Mouse (Mus musculus) embryo, embryonic 11.5 days (tissue): ENCODE data around the gene Snf8.

Experiments
- DNase-seq: peaks from one replicate; pipeline ENCODE4 v3.0.0-alpha.2; 2012; ENCODE audit warnings: low read depth, low spot score

The Snf8 gene

DNA sequence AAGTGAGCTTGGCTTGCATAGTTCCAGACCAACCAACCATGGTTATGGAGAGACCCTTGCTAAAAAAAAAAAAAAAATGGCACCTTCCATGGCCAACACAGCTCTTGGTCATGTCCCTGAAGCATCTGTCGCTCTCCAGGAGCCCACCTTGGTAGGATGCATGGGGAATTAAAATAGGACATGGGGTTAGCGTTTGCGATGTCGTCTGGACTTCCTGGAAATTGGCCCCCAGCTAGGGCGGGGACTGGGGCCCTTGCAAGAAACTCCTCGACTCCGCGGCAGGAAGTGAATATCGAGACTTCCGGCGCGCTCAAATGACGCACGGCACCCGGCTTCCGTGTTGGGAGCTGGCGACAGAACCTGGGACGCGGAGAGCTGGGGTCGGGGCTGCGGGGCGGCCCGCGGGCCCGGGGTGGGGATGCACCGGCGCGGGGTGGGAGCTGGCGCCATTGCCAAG is at the start of gene Snf8:
Gene Snf8, plus strand, starts transcription at position 290 of the 457 bp plus-strand sequence.
- DNase-seq = peak; percentile 85

DNA sequence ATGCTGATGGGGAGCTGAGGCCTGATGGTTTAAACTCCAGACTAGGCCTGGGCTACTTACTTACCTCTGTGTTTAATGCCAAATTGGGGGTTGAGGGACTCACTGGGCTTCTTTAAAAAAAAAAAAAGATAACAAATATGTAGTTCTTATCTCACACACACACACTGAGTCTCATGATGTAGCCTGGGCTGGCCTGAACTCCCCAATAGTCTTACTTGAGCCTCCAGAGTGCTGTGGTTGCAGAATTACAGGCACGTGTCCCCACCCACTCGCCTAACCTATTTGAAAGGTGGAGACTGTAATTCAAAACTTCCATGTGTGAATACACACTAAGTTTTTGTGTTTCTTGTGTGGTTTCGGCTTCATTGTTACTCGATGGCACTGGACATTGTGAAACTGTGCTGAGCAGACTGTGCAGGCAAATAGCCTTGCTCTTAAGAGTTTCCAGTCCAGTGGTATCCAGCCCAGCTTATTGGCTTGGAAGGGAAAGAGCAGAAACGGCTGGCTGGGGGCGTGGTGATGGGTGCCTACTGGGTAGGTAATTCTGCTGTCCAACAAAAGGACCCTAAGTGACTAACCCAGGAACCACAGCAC is 46.7 kb upstream of the Snf8 start:
- no peak for DNase-seq

DNA sequence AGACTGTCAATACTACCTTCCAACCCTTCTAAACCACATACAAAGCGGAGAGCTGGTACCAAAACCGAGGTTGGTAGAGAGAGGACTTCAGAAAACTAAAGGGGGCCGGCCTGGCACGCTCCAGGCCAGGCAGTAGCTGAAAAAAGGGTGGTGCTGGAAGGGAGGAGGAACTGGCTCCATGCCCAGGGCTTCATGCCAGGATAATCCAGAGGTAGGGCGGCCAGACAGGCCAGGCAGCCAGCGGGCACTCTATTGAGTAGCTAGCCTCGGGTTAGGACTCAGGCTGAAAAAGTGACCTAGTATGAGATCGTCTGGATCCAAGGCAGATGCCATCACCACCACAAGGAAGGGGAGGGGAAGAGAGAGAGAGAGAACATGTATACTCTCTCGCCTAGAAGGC is 46.2 kb upstream of the Snf8 start:
- DNase-seq = no peak

DNA sequence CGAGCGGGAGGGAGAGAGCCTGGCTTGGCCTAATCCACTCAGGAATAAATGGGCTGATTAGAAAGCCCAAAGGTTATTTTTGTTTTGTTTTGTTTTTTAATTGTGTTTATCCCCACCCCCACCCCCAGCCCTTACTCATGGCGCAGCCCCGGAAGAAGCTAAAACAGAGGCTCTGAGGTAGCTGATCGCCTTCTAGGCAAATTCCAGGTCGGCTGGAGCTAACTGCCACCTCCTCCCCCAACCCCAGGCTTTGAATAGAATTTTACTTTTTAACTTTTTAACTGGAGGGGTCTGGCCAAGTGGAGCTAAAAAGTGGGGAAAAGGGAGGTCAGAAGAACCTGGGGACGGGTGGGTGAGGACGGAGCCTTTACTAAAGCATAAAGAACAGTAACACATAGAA is 44.8 kb upstream of the Snf8 start:
- no peak for DNase-seq

DNA sequence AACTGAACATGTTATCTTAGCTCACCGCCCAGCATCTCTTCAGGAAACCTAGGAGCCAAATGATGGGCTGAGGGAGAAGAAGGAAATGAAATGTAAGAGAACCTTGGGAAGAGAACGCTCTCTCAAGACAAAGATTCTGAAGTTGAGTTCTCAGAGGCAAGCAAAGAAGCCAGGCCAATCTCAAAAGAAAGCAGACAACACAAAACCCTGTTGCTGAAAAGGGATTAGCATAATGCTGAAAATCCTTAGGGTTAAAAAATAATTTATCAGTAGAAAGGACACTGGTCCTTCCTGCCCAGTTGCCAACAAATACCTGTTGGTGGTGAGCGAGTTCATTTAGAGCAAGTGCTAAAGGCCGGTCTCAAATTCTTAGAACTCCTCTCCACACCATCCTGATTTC is 44.3 kb upstream of the Snf8 start:
- no peak for DNase-seq

DNA sequence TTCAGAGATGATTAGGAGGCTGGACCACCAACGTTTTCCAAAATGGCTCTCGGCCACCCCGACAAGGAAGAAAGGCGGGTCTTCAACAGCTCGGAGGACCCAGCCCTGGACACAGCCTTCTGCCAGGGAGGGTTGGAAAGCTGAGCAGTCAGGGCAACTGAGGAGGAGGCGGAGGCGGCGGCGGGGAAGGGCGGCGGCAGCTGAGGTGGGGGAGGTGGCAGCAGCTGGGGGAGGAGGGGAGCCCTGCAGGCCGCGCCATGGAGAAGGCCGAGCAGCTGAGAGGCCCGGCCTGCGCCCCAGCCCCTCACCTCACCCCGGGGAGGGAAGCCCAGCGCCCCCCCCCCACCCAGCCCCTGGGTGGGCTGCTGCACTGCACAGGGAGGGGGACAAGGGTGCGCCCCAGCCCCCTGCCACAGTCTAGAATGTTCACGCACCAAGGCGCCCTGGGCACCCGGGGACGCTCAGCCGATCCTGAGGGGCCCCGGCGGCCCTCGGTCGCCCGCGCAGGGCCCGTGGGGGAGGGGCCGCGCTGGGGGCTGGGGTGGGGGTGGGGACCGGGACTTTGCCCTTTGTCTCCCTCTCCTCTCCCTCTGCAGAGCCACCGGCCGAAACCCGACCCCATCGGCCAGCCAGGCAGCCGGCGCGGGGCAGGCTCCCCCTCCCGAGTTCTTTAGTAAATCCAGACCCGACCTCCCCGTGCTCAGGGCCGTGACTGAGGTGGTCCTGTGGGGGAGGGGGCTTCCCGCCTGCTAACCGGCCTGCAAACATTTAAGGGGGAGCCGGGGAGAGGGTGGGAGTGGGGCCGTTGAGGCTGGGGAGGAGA is 43.6 kb upstream of the Snf8 start:
- DNase-seq = peak; percentile 72

DNA sequence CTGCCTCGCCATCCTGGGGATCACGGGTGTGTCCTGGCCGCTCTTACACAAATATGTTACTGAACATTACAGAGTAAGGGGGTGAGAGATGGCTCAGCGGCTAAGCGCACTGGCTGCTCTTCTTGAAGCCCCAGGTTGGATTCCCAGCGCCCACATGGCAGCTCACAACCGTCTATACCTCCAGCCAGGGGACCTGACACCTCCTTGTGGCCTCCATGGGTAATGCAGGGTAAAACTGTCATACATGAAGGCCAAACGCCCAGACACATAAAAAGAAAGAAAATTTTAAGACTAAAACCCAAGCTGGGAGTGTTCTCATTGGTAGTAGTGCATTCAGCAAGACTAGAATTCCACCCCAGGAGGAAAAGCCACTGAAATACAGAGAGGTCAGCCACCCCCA is 40.5 kb upstream of the Snf8 start:
- DNase-seq = no peak

DNA sequence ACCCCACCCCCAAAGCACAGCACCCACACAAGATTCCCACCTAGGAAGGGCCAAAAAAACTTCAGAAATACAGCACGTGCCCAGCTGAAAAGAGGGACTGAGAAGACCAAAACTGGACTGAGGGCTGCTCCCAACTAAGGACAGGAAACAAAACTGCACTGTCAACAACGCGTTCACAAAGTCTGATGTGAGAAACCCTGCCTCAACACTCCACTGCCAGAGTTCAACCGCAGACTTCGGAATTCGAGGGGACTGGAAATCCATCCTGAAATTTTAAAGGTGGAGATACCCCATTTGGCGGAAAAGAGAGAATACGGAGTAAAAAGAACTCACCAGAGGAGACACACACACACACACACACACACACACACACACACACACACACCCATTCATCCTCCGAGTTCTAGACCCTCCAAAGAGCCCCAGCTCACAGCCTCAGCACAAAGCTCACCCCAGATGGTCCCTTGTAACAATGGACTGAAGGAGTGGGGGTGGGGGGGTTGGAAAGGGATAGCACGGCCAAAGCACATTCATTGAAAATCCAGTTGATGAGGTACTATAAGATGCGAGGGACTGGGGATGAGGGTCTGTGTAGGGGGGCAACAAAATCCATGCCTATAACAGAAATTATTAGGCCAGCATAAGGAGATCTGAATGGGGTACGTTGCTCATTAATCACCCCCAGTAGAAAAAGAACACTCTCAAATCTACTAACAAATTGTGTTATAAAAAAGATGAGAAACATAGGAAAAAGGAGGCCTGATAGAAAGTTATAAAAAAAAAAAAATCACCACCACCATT is 31.4 kb upstream of the Snf8 start:
- no peak for DNase-seq

DNA sequence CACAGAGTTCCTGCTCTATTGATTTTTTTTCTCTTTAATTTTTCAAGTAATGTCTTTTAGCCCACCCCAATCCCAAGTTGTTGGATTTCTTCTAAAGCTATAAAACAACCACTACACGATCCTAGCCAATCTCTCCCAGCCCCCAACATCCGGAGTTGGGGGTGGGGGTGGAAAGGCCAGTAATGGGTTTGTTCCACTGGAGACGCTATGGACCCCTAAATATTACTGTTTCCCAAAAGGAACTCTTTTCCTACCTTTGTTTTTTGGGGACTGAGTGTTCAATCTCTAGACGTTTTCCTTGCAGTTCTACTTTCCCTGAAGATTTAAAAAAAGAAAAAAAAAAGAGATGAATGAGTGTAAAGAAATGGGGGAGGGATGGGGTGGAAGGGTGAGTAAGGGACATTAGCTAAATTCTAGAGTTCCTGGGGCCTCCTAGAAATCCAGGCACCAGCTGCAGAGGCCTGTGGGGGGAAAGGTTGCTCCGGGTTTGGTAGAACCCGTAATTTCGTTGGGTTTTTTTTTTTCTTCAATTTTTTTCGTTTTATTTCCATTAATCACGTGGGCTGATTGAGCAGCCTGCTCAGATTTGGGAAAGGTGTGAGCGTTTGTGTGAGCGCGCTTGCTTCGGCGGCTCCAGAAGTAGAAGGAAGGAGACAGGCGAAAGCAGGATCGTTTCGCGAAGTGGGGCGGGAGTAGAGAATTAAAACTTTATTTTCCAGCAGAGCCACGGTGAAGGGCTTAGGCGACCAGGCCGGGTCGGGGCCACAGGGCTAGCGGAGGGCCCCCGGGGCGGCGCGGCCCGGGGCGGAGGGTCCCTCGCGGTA is 30.5 kb upstream of the Snf8 start:
- DNase-seq = no peak

DNA sequence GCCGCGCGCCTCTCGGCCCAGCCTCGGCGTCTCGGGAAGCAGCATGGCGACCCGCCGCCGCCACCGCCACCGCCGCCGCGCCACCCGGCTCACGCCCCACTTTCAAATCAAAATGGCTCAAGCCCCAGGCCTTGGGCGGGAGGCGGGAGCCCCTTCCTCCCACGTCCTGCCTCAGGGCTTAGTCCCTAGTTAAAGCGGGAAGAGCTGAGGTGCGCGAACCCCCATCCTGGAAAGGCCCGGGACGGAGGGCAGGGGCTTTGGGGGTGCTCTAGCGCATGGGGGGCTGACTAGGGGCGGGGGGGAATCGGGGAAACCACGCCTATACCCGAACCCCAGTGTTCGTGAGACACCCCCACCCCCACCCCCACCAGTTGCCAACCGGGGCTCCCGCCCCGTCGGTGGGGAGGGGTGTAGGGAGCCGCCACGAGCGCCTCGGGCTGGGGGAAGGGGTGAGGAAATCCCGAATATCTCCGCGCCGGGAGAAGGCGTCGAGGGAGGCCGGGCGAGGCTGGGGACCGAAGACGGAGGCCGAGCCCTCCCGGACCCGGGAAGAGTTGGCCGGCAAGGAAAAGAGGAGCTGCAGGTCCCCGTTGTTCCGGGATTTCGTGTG is 29.8 kb upstream of the Snf8 start:
- DNase-seq = no peak

DNA sequence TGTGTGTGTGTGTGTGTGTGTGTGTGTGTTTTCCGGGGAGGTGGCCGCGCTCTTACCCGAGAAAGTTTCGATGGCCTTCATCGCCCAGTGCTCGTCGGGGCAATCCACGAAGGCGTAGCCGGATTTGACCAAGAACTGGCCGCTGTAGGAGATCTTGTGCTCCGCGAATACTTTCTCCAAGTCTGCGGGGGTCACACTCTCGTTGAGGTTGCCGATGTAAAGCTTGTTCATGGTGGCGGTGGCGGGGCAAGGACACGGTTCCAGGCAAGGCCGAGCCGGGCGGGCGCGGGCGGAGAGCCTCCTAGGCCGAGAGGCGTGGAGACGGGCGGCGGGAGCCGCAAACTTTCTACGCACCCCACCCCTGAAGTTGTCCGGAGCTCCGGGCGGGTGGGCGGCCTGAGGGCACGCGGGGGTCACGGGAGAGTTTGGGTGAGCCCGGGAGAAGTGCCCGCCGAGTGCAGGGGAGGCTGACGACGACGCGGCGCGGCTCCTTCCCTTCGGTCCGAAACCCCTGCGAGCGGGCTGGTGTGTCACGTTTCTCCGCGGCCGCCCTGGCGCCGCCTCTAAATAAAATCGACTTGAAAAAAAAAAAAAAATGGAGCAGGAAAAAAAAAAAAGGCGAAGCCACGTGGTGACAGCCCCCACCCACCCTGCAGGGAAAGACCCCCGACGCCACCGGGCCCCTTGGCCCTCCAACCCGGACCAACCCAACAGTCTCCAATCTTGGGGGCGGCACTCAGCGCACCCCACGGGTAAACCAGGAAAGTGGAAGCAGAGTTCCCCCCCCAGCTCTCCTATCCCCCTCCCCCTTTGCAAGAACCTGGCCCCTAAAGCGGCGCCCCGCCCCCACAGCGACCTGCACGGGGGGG is 29.0 kb upstream of the Snf8 start, which contains the start of gene Igf2bp1:
Gene Igf2bp1, minus strand, starts transcription at position 538 of the 869 bp plus-strand sequence.
- DNase-seq = peak; percentile 69

DNA sequence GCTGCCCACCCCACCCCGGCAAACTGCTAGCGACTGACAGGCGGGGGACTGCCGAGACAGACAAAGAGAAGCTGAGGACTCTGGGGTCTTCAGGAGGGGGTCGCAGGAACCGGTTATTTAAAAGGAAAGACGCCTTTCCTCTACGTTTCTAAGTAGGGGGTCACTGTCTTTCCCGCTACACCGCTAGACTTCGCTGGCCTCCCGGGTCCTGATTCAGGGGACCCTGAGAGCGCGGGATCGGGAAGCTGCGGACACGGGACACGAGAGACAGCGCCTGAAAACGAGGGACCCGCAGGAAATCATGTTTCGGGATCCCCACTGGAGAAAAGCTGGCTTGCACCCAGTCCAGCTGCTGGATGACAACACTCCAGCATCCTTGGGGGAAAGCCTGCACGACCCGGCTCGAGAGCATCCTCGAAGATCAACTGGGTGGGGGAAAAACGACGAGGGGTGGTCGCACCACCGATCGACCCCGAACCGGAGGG is 28.3 kb upstream of the Snf8 start:
- no peak for DNase-seq

DNA sequence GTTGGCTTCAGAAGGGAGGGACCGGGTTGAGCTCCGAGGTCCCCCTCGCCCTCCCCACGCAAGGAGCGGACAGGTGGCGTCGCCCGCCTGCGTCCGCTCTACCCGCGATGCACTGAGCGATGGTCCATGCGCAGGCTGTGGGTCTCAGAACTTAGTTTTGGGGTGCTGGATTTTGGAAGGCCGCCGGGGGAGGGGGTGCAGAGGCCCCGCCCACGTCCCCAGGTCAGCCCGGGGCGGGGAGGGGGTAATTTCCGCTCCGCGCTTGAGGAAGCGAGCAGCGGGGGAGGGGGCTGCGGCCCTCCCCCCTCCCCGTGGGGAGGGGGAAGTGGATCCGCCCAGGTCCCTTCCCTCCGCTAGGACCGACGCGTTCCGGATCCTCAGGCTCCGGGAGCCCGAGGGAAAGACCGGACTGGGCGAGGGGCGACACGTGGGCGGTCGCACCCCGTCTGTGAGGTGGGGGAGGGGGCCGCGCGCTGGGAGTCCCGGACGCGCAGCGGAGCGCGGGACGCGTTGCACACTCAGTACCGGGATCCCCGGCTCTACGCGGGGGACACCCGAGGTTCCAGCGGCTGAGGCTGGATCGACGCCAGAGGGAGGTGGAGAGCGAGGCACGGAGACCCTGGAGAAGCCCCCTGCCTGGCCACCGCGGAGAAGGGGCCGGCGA is 27.7 kb upstream of the Snf8 start:
- peak; percentile 88 for DNase-seq

DNA sequence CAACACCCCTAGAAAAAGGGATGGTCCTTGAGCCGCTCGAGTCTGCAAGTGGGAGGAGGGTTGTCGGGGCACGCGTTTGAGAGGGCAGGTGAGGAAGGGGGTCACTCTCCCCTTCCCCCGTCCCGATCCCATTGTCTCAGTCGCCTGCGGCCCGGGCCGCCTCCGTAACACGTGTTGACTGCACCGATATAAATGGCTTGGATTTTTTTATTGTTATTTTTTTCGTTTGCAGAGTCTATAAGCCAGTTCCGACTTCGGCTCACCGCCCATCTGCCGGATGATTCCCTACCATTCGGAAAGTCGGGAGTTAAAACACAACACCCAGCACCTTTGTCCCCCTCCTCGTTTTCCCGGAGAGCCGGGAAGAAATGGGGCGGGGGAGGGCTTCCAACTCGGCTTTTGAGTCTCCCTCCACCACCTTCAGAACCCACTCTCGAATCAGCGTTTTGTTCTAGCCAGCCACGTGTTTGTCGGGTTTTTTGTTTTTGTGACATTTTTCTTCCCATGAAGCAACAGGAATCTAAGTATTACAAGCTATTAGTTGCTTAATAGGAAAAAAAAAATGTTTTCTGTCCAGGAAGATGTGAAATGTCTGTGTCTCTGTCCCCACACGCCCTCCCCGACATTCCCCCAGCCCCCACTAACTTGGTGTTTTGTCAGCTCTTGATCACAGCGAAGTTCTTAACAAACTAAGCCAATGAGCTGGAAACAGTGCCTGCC is 27.0 kb upstream of the Snf8 start:
- no peak for DNase-seq

DNA sequence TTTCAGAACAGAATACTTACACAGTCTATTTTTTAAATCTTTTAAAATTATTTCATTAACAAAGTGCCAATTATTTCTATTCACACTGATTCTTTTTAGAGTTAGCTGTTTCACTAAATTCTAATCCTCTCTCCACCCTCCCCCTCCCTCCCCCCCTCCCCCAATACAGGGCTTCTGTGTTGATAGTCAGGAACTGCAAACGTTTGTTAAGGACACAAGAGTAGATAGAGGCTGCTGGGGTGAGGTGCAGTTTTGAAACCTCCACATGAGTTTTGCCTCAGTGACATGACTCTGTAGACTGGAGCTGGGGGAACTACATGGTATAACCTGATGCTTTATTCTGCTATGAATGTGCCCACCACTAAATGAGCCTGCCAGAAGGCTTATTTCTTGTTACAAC is 25.9 kb upstream of the Snf8 start:
- DNase-seq = no peak

DNA sequence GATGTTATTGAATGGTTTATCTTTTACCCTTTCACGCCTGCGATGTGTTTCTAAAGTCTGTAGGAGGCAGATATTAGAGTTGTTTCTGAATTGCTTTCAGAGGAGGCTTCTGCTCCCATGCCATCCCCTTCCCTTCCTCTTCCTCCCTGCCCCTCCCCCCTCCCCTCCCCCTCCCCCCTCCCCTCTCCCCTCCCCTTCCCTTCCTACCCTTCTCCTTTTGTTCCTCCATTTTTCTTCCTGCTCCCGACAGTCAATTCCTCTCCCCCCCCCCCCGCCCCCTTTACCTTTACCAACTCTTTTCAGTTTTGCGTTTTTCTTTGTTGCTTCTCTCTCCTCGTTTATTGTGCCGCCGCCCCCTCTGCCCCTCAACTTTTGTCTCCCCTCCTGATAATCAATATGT is 22.7 kb upstream of the Snf8 start:
- DNase-seq = no peak

DNA sequence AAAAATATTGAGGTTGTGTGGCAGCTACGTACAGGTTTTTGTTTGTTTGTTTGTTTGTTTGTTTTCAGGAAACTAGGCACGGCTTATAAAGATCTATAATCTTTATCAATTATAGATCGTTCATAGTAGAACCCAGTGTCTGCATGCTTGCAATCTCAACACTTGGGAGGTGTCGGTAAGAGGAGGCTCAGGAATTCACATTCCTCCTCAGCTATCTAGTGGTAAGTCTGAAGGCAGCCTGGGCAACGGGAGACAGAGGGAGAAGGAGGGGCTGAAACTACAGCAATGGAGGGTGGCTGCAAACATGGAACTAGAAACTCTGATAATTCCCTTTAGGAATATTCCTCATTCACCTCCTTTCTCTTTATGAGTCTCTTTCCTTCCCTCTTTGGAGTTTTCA is 19.3 kb upstream of the Snf8 start:
- no peak for DNase-seq

DNA sequence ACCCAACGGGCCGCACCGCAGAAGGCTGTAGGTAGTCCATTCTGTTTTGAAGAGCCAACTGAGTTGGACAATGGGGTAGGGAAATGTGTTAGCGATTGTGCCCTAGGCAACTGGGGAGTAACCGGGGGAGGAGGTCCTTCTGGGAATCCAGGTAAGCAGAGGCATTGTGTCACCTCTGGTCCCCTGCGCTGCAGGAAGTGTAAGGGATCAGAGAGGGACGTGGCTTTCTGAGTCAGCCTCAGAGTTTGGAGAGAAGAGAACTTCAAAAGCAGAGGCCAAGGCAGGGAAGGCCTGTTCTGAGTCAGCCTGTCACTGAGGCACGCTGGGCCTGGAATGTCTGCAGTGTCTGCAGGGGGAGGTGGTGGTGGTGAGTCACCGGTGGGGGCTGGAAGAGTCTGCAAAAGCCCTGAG is 16.7 kb upstream of the Snf8 start:
- DNase-seq = no peak

DNA sequence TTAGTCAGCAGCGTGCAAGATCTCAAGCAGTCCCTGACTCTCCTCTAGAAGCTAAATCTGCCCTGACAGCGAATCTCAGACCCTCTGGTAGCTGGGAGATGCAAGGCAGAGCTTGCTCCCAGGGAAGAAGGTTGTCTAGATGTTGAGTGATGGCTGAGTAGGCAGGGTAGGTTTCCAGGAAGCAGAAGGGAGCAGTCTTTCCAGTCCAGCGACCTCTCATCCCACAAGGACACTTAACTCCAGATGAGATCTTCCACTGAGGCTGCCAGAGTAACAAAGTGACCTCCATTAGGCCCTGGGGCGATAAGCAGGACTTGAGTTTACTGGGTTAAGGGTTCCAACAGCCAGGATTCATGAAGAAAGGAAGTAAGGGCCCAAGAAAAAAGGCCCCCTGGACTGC is 14.1 kb upstream of the Snf8 start:
- no peak for DNase-seq
